Mouse (Mus musculus): ENCODE measurements around the gene Sars2.

DNA sequence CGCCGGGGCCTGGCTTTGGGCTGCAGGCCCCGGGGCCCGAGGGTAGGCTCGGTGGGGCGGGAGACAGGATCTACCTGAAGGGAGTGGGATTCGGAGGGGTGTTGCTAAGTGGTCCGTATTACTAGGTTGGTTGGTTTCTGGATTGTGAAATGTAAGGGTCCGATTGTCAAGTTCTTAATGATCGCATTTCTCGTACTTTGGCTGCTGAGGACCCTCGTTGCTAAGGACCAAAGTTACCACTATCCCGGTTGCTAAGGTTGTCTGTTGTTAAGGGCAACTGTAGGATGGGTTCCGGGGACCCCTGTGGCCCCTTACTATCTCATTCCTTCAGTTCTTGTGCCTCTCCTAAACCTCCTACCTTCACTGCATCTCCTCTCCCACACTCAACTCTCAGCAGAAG lies 25.1 kb downstream of the Sars2 start:
- TF ChIP-seq POLR2A (IDR thresholded peaks at IDR 0.05; ENCODE audit: borderline replicate concordance, control insufficient read depth, low read depth, low read length): no peak
- no peak for TF ChIP-seq CTCF (IDR thresholded peaks at IDR 0.05; ENCODE audit: control insufficient read depth, insufficient read depth, low read length)

Data from bone marrow, adult 2 months (tissue).